Mouse (Mus musculus) limb, embryonic 14.5 days (tissue): ENCODE measurements around the gene Ap1g1. TPM values are rescaled to one million over a fixed set of nuclear protein-coding genes. Genes with fewer than 3 reads are reported as not detected.
A peak's percentile ranks its signal among the peaks of the same experiment; 100 is the strongest.

ENCODE experiments used
- ATAC-seq: fragments of 200-750 bp; cut with Nextera tagmentation; 2 replicates; pipeline ENCODE4 v1.8.0; 2017; ENCODE audit warnings: low read depth, moderate number of reproducible peaks, moderate TSS enrichment; ENCODE audit not compliant: low FRiP score
- DNase-seq: peaks from one replicate; pipeline ENCODE4 v3.0.0-alpha.2; 2015; ENCODE audit warnings: low spot score
- H3K27ac ChIP-seq: fragments of 300-500 bp; sonication (generic); replicated peaks from 2 replicates; pipeline ENCODE4 v1.5.1; 2014; ENCODE audit warnings: low read depth, mild to moderate bottlenecking, low read length, moderate library complexity, mixed read lengths
- H3K27me3 ChIP-seq: fragments of 300-500 bp; sonication (generic); 2 replicates; pipeline ENCODE4 v1.6.1; 2014; ENCODE audit warnings: low read length, mixed read lengths; ENCODE audit not compliant: control insufficient read depth, insufficient read depth
- H3K36me3 ChIP-seq: fragments of 300-500 bp; sonication (generic); 2 replicates; pipeline ENCODE4 v1.6.1; 2014; ENCODE audit warnings: mild to moderate bottlenecking, low read length, moderate library complexity, mixed read lengths; ENCODE audit not compliant: control insufficient read depth, insufficient read depth
- H3K4me1 ChIP-seq: fragments of 300-500 bp; sonication (generic); 2 replicates; pipeline ENCODE4 v1.6.1; 2014; ENCODE audit warnings: antibody characterized with exemption, low read length, mixed read lengths; ENCODE audit not compliant: control insufficient read depth, insufficient read depth
- H3K4me2 ChIP-seq: fragments of 300-500 bp; sonication (generic); replicated peaks from 2 replicates; pipeline ENCODE4 v1.6.1; 2014; ENCODE audit warnings: low read depth, mild to moderate bottlenecking, low read length, moderate library complexity; ENCODE audit not compliant: severe bottlenecking
- H3K4me3 ChIP-seq: fragments of 300-500 bp; sonication (generic); replicated peaks from 2 replicates; pipeline ENCODE4 v1.5.1; 2014; ENCODE audit warnings: low read length
- H3K9ac ChIP-seq: fragments of 300-500 bp; sonication (generic); 2 replicates; pipeline ENCODE4 v1.6.1; 2014; ENCODE audit warnings: mild to moderate bottlenecking, low read depth, low read length, moderate library complexity; ENCODE audit not compliant: severe bottlenecking
- H3K9me3 ChIP-seq: fragments of 300-500 bp; sonication (generic); 2 replicates; pipeline ENCODE4 v1.6.1; 2016; ENCODE audit warnings: low read length; ENCODE audit not compliant: control insufficient read depth
- POLR2A ChIP-seq: fragments of 200-500 bp; IDR thresholded peaks from 2 replicates; pipeline ENCODE4 v1.8.0; 2012; ENCODE audit warnings: inconsistent platforms, mild to moderate bottlenecking, moderate library complexity, borderline replicate concordance; ENCODE audit not compliant: insufficient read depth, insufficient read length; ENCODE audit errors: extremely low read depth
- WGBS: fragments of 180-500 bp; shearing (Covaris S2); extraction: QIAGEN DNeasy Blood & Tissue Kit; methylation state at CpG from one replicate; pipeline ENCODE4 v1.1.7; 2014; 5-methylcytosine and 5-hydroxymethylcytosine counted together
- polyA plus RNA-seq, 2 experiments: library from polyadenylated mRNA; depleted of rRNA in 1 of 2; stranded (reverse) in 1 of 2; unstranded in 1 of 2; fragments of >200 nt; fragmentation: Nextera tagmentation in 1 of 2; extraction: Ambion mirVana in 1 of 2; gene quantifications; 2 replicates each; pipeline versions ENCODE4 v1.2.1 to v1.2.3; 2012 to 2014

Gene Ap1g1
- polyA plus RNA-seq, 2 experiments = 32.0 to 63.1 TPM

DNA sequence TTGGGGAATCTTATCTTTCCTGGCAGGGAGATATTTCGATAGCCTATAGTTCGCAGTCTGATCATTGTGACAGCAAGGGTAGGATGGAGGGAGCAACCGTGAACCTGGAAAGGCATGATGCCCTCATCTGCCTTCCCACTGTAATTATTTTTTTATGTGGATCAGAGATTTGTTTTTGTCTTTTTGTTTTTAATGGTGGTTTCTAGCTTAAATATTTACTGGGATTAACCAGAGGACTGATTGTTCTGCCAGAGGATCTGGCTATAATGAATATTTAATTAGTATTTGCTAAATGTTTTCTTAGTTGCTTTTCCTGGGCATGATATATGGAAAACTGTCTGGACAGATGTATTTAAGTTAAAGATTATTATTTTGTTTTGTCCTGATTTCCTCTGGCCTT is 24.9 kb downstream of the Ap1g1 start:
- no peak overlapping the region for H3K4me2 ChIP-seq
- H3K9ac ChIP-seq = no peak overlapping the region
- TF ChIP-seq POLR2A = no peak
- H3K27me3 ChIP-seq = no peaks in the 10 kb centered on the region
- DNase-seq (no peak), ATAC-seq (no peak)
- no peak overlapping the region for H3K27ac ChIP-seq
- 94% methylated on average over 3 of the region's 3 CpGs for WGBS
- no peak overlapping the region for H3K4me3 ChIP-seq
- no peaks in the 10 kb centered on the region for H3K9me3 ChIP-seq
- peaks cover 12% of the 10 kb centered on the region for H3K4me1 ChIP-seq
- H3K36me3 ChIP-seq = peaks cover 14% of the 10 kb centered on the region

DNA sequence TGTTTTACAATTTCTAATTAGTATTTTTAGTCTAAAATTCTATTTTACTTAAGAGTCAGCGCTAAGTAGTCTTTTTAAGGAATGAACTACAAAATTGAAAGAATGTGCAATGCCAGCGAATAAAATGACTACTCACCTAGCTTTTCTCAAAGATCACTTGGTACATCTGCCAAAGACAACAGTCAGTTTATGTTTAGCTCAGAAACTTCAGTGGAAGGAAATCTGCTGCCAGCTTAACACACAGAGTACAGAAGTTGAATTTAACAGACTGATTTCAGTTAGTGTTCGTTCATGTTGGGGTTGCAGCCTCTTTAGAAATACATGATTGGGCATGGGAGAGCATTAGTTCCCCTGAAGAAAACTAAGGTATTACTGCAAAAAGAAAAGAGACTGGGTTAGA is 25.4 kb downstream of the Ap1g1 start:
- no peak overlapping the region for H3K4me2 ChIP-seq
- H3K9me3 ChIP-seq = no peaks in the 10 kb centered on the region
- H3K27me3 ChIP-seq = no peaks in the 10 kb centered on the region
- H3K4me3 ChIP-seq = no peak overlapping the region
- no peak overlapping the region for H3K27ac ChIP-seq
- peaks cover 7% of the 10 kb centered on the region for H3K4me1 ChIP-seq
- no peak for TF ChIP-seq POLR2A
- WGBS = 92% methylated on average over 3 of the region's 3 CpGs
- ATAC-seq (no peak), DNase-seq (no peak)
- no peak overlapping the region for H3K9ac ChIP-seq
- peaks cover 14% of the 10 kb centered on the region for H3K36me3 ChIP-seq

DNA sequence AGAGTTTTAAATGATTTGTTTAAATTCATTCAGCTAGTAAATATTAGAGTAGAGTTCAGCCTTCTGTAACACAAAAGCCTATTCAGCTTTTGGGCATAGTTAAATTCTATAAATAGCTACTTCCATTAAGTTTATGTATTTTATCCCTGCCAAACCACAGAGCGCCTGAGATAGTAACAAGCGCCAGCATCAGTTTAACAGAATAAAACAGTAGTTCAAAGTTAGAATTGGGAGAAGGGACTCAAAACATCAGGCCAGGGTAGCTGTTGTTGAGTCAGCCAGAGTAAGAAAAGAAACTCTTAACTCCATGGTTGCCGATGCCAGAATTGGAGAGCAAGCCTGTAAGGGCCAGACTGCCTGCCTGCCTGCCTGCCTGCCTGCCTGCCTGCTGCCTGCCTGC is 28.2 kb downstream of the Ap1g1 start:
- no peak for TF ChIP-seq POLR2A
- Histone ChIP-seq H3K9me3 (no peaks in the 10 kb centered on the region), H3K27me3 (no peaks in the 10 kb centered on the region), H3K9ac (no peak overlapping the region), H3K4me2 (no peak overlapping the region), H3K4me3 (no peak overlapping the region), H3K36me3 (peaks cover 18% of the 10 kb centered on the region), H3K4me1 (peaks cover 4% of the 10 kb centered on the region; the same call in 1 of the 2 replicates), H3K27ac (no peak overlapping the region)
- peak; percentile 59 for DNase-seq
- WGBS = 48% methylated on average over 3 of the region's 3 CpGs
- peak; percentile 19; the same call in 1 of the 2 replicates for ATAC-seq

DNA sequence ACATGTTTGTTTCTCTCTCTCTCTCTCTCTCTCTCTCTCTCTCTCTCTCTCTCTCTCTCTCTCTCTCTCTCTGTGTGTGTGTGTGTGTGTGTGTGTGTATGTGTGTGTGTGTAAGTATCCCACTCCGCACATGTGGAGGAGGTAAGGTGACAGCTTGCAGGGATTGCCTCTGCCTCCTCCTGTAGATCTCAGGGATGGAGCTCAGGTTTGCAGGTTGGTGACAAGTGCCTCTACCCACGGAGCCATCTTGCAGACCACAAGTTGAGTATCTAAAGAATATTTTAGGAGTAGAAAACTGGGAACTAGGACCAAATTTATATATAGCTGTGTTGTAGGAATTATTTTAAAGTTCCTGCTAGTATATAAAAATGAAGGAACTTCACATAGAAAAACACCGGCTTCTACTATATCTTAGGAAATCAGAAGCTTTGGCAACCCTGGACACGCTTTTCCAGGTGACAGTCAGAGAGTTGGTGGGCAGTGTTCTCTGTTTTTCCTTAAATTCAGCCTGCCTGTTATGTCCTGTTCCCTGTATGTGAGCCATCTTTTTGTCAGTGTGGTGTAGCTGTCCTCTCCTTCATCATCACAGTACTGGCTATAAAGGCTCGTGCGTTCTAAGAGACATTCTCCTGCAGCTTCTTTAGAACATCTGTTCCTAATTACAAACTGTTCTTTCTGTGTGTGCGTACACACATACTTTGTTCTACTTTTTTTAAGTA is 29.2 kb downstream of the Ap1g1 start:
- ATAC-seq (peak; percentile 37; the same call in 1 of the 2 replicates), DNase-seq (peak; percentile 8)
- Histone ChIP-seq H3K27ac (no peak overlapping the region), H3K4me2 (no peak overlapping the region), H3K4me3 (no peak overlapping the region), H3K36me3 (peaks cover 18% of the 10 kb centered on the region), H3K9ac (no peak overlapping the region), H3K4me1 (peaks cover 4% of the 10 kb centered on the region; the same call in 1 of the 2 replicates), H3K27me3 (no peaks in the 10 kb centered on the region), H3K9me3 (no peaks in the 10 kb centered on the region)
- 54% methylated on average over 7 of the region's 7 CpGs for WGBS
- TF ChIP-seq POLR2A = no peak

DNA sequence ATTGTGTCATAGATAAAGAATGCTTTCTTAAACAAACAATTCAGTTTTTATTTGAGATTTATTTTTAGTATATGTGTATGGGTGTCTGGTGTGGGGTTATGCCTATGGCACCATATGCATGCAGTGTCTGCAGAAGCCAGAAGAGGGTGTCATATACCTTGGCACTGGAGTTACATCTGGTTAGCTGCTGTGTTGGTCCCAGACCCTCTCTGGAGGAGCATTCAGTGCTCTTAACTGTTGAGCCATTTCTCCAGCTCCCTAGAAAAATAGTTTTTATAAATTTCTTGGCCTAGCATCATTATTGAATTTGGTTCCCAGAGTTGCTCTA is 29.7 kb downstream of the Ap1g1 start:
- Histone ChIP-seq H3K4me2 (no peak overlapping the region), H3K27ac (no peak overlapping the region), H3K9ac (no peak overlapping the region), H3K27me3 (no peaks in the 10 kb centered on the region), H3K9me3 (no peaks in the 10 kb centered on the region), H3K36me3 (peaks cover 14% of the 10 kb centered on the region), H3K4me3 (no peak overlapping the region), H3K4me1 (peaks cover 4% of the 10 kb centered on the region; the same call in 1 of the 2 replicates)
- DNase-seq = peak; percentile 21
- no peak for TF ChIP-seq POLR2A
- ATAC-seq = peak; percentile 50
